Mouse (Mus musculus): ENCODE measurements around the gene Ssx2ip.
"Not testable (repeated sequence)": the region's sequence is repeated elsewhere in the genome, so short reads cannot be mapped to it uniquely, and the experiment has no call there.

The Ssx2ip gene

GRCm38 (mm10) chr3:146399203-146399602, 5.2 kb upstream of the Ssx2ip start:
- DNase-seq (ENCODE audit: extremely low spot score, low read depth, low spot score), result no peak

- DNase-seq (ENCODE audit: extremely low spot score, low read depth, low spot score), result no peak
These were observed 672 bp upstream of the Ssx2ip start for GRCm38 (mm10) chr3:146403770-146404169.

GRCm38 (mm10) chr3:146405213-146406006, 968 bp downstream of the Ssx2ip start:
- DNase-seq (ENCODE audit: extremely low spot score, low read depth, low spot score), result no peak

GRCm38 (mm10) chr3:146406007-146406341, 1.5 kb downstream of the Ssx2ip start:
- no peak for DNase-seq (ENCODE audit: extremely low spot score, low read depth, low spot score)

GRCm38 (mm10) chr3:146407086-146407721, 2.8 kb downstream of the Ssx2ip start:
- no peak for DNase-seq (ENCODE audit: extremely low spot score, low read depth, low spot score)

- DNase-seq (ENCODE audit: extremely low spot score, low read depth, low spot score), result no peak
These were observed 5.7 kb downstream of the Ssx2ip start for GRCm38 (mm10) chr3:146410114-146410513.

GRCm38 (mm10) chr3:146412008-146412407, 7.6 kb downstream of the Ssx2ip start:
- no peak for DNase-seq (ENCODE audit: extremely low spot score, low read depth, low spot score)

GRCm38 (mm10) chr3:146412480-146412879, 8.0 kb downstream of the Ssx2ip start:
- DNase-seq (ENCODE audit: extremely low spot score, low read depth, low spot score), result no peak

GRCm38 (mm10) chr3:146413016-146413415, 8.6 kb downstream of the Ssx2ip start:
- DNase-seq (ENCODE audit: extremely low spot score, low read depth, low spot score), result no peak

GRCm38 (mm10) chr3:146413992-146414391, 9.6 kb downstream of the Ssx2ip start:
- no peak for DNase-seq (ENCODE audit: extremely low spot score, low read depth, low spot score)

GRCm38 (mm10) chr3:146414555-146414954, 10.1 kb downstream of the Ssx2ip start:
- DNase-seq (ENCODE audit: extremely low spot score, low read depth, low spot score), result no peak

- no peak for DNase-seq (ENCODE audit: extremely low spot score, low read depth, low spot score)
These were observed 13.4 kb downstream of the Ssx2ip start for GRCm38 (mm10) chr3:146417873-146418272.

- no peak for DNase-seq (ENCODE audit: extremely low spot score, low read depth, low spot score)
These were observed 14.5 kb downstream of the Ssx2ip start for GRCm38 (mm10) chr3:146418901-146419300.

- no peak for DNase-seq (ENCODE audit: extremely low spot score, low read depth, low spot score)
These were observed 15.1 kb downstream of the Ssx2ip start for GRCm38 (mm10) chr3:146419534-146419933.

GRCm38 (mm10) chr3:146419992-146420537, 15.6 kb downstream of the Ssx2ip start:
- DNase-seq (ENCODE audit: extremely low spot score, low read depth, low spot score), result no peak

GRCm38 (mm10) chr3:146421787-146422186, 17.3 kb downstream of the Ssx2ip start:
- no peak for DNase-seq (ENCODE audit: extremely low spot score, low read depth, low spot score)

- no peak for DNase-seq (ENCODE audit: extremely low spot score, low read depth, low spot score)
These were observed 19.3 kb downstream of the Ssx2ip start for GRCm38 (mm10) chr3:146423710-146424109.

GRCm38 (mm10) chr3:146424306-146424900, 20.0 kb downstream of the Ssx2ip start:
- no peak for DNase-seq (ENCODE audit: extremely low spot score, low read depth, low spot score)

- DNase-seq (ENCODE audit: extremely low spot score, low read depth, low spot score), result no peak
These were observed 21.5 kb downstream of the Ssx2ip start for GRCm38 (mm10) chr3:146425902-146426301.

- DNase-seq (ENCODE audit: extremely low spot score, low read depth, low spot score), result no peak
These were observed 22.0 kb downstream of the Ssx2ip start for GRCm38 (mm10) chr3:146426489-146426888.

GRCm38 (mm10) chr3:146433063-146433462, 28.6 kb downstream of the Ssx2ip start:
- not testable (repeated sequence) for DNase-seq (ENCODE audit: extremely low spot score, low read depth, low spot score)

Measured in hindlimb bud, embryonic 11.5 days (tissue).